Mouse (Mus musculus) heart, adult 8-10 months (tissue): ENCODE data around the gene Lypd4. TPM values are rescaled to one million over a fixed set of nuclear protein-coding genes. Genes with fewer than 3 reads are reported as not detected.
A peak's percentile ranks its signal among the peaks of the same experiment; 100 is the strongest.
"Not testable (repeated sequence)": the region's sequence is repeated elsewhere in the genome, so short reads cannot be mapped to it uniquely, and the experiment has no call there.

Experiments
- DNase-seq: peaks from one replicate; pipeline ENCODE4 v3.0.0; 2022; ENCODE audit warnings: low spot score
- total RNA-seq, 4 experiments: library from RNA; stranded (reverse); gene quantifications; 2 replicates each; pipeline ENCODE4 v1.2.4; 2022

Lypd4 gene
- not detected for total RNA-seq

DNA sequence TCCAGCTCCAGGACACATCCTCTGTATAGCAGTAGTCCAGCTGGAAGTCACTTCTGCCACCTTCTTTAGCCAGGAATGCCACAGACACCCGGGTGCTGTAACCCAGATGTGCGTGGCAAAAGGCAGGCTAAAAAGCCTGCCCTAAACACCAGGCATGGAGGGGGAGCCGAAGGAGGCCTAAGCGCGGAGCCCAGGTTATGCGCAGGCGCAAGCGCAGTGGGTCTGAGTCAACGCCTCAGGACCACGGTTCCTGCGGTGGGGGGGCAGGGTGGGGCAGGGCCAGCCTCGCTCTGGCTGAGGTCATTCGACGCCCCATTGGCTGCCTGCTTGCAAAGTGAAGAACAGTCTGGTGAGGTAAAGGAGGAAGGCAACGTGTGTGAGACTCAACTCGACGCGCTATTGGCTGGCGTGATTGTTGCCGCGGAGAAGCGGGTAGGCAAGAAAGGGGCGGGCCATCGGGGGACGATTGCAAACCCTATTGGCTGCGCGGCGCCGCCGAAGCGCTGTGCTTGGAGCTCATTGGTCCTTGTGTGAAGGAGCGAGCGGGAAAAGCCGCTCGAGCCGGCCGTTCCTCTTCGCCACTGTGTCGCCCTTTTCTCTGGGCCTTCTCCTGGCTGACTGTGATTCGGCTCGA, at the start of gene Lypd4, which contains the start of gene Dmrtc2:
Gene Lypd4, minus strand, starts transcription at position 410 of the 634 bp plus-strand sequence.
Gene Dmrtc2, plus strand, starts transcription at position 526 of the 634 bp plus-strand sequence.
- DNase-seq = no peak

- DNase-seq = no peak
Observed at GRCm38 (mm10) chr7:24918763-24919323, 49.1 kb upstream of the Lypd4 start.

GRCm38 (mm10) chr7:24912480-24912879, 42.7 kb upstream of the Lypd4 start:
- DNase-seq = no peak

GRCm38 (mm10) chr7:24907211-24907748, 37.5 kb upstream of the Lypd4 start:
- DNase-seq = no peak

GRCm38 (mm10) chr7:24906551-24906950, 36.8 kb upstream of the Lypd4 start:
- DNase-seq = no peak

DNA sequence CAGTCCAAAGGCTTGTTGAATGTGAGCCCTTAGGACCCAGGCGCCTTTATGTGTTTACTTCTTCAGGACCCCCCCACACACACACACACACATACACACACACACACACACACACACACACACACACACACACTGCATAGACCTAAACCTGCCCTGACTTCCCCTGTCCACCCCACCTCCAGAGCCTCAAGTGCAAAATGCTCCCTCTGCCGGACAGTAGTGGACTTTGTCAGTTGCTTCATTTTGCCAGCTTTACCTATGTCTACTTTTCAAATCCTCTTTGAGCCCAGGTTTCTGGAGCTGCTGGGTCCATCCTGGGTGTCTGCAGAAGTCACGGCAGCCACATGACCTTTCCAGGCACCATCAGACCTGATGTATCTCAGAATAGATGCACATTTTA, 35.2 kb upstream of the Lypd4 start:
- no peak for DNase-seq

DNA sequence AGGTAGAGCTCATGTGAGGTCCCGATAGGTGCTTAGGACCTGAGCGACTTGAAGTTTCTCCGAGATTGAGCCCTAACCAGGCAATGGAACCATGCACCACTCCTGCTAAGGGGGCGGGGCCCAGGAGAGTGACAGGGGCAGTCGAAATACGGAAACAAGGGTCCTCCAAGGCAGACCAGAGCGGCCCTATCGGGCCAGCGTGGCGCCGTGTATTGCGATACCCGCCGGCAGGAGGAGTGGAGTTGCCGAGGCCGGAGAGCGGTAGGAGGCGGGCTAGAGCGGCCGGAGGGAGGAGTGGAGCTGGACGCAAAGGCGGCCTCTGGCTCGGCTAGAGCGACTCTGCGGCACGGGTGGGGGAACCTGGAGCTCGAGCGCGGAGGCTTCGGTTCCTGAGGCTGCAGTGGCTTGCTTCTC, 34.3 kb upstream of the Lypd4 start:
- DNase-seq = peak; percentile 97

DNA sequence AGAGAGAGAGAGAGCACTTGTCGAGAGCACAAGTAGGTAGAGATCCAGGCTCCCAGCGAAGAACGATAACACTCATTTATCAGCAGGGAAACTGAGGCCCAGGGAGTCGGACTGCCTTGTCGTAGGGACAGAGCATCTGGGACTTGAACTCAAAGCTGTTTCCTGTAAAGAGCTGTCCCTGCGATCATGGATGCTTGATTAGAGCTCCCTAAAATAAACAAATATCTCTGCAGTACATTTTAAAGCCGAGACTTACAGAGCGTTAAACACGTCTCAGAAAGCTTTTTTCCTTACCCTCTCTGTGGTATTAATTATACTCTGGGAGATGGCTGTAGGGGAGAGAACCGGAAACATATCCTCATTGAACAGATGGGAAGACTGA, 33.7 kb upstream of the Lypd4 start:
- no peak for DNase-seq

- DNase-seq = peak; percentile 59
Observed at GRCm38 (mm10) chr7:24902630-24903443, 33.1 kb upstream of the Lypd4 start, which contains the start of gene Arhgef1. Gene Arhgef1, plus strand, starts transcription at chr7:24902912.

DNA sequence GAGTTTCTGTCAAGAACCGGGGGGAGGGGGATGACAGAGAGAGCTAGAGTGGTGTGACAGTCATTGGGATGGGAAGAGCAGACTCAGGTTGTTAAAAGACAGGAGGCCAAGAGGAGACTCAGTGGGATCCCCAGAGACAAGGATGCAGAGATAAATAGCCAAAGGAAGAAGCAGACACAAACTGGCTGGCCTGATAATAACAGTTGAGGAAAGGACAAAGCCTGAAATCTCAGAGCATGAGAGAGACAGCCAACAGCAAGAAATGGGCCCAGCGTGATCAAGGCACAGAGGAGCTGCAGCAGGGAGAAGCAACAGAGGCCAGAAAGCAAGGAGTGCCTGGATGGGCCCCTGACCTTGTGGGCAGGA, 32.5 kb upstream of the Lypd4 start:
- no peak for DNase-seq

GRCm38 (mm10) chr7:24901842-24902241, 32.1 kb upstream of the Lypd4 start:
- DNase-seq = no peak

DNA sequence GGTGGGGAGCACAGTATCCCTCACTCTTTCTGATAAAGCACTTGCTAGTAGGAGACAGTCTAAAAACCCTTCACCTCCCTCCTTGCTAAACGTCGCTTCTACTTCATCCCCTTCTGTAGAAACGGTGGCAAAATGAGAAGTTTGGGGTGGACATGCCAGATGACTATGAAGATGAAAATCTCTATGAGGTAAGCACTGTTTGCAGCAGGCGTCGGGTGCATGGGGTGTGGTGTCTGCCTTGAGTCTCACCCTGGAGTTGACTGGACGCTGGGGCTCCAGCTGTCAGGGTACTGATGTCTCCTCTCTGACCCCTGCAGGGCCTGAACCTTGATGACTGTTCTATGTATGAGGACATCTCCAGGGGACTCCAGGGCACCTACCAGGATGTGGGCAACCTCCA, 31.4 kb upstream of the Lypd4 start:
- no peak for DNase-seq

GRCm38 (mm10) chr7:24897959-24898358, 28.2 kb upstream of the Lypd4 start:
- DNase-seq = no peak

DNA sequence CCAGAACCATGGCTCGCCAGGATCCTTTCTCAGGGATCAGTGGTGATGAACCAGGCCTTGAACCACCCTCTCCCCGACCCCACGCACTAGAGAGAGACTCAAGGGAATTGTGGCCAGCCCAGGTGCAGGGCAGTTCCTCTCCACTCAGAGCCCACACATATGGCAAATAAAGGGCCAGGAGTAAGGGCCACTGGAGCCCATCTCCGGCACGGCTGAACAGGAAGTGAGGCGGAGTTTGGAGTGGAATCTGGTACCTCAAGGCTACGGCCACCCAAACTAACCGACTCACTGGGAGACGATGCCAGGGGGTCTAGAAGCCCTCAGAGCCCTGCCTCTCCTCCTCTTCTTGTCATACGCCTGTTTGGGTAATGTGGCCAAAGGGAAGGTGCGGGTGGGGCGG, 27.5 kb upstream of the Lypd4 start, which contains the start of gene Cd79a:
Gene Cd79a, plus strand, starts transcription at position 158 of the 400 bp plus-strand sequence.
- DNase-seq = no peak

DNA sequence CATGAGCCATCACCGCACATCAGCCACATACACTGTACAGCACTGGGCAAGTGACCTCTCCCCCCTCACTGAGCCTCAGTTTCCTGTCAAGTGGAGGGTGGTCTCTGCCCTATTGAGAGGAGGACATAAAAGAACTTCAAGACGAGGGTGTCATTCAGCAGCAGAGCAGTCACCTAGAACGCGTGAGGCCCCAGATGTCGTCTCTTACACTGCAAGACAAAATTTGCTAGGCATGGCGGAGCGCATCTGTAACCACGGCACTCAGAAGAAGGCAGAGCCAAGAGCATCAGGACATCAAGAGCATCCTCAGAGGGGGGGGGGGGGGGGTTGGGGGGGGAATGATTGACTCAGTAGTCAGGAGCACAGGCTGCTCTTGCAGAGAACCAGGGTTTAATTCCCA, 26.5 kb upstream of the Lypd4 start:
- no peak for DNase-seq

GRCm38 (mm10) chr7:24895749-24896148, 26.0 kb upstream of the Lypd4 start:
- not testable (repeated sequence) for DNase-seq

GRCm38 (mm10) chr7:24892125-24892583, 22.4 kb upstream of the Lypd4 start:
- DNase-seq = no peak

GRCm38 (mm10) chr7:24891241-24892124, 21.7 kb upstream of the Lypd4 start:
- no peak for DNase-seq

- peak; percentile 65 for DNase-seq
Observed at GRCm38 (mm10) chr7:24890281-24891216, 20.8 kb upstream of the Lypd4 start.
